Mouse (Mus musculus) layer of hippocampus, adult 18-20 months (tissue): Measurements from ENCODE around the gene Prss56. TPM values are rescaled to one million over a fixed set of nuclear protein-coding genes. Genes with fewer than 3 reads are reported as not detected.
A peak's percentile ranks its signal among the peaks of the same experiment; 100 is the strongest.

ENCODE experiments used
- DNase-seq, 2 experiments: peaks; one replicate each; pipeline ENCODE4 v3.0.0; 2022; ENCODE audit warnings: low spot score in 2 of 2
- total RNA-seq, 2 experiments: library from RNA; stranded (reverse); gene quantifications; 2 replicates each; pipeline ENCODE4 v1.2.3; 2021

Prss56 gene
- total RNA-seq, 2 experiments from 2014 or later: 0.15 TPM; not detected in 1

DNA sequence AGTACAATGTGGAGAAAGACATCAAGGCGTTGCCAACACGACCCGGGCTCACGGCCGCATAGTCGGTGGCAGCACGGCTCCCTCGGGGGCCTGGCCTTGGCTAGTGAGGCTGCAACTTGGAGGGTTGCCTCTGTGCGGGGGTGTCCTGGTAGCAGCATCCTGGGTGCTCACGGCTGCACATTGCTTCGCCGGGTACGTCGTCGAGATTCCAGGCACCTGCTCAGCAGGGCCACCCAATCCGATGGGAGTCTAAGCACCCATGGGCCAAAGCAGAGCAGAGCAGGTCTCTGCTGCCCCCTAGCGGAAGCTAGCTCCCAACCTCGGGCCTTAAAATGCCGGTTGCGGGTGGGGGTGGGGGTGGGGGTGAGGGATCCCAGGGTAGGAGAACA is 1.6 kb downstream of the Prss56 start:
- DNase-seq: peak; percentile 40 to 77

DNA sequence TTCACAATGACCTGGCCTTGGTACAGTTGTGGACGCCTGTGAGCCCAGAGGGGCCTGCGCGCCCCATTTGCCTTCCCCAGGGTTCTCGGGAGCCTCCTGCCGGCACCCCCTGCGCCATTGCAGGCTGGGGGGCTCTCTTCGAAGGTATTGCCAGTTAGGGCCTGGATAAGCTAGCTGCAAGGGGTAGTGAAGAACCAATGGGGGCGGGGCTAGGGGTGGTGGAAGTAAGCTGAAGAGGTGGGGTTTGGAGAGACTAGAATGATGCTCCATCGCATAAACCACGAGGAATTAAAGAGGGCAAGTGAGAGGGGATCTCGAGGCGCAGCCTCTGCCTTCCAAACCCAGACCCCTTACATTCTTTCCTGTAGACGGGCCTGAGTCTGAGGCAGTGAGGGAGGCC is 2.4 kb downstream of the Prss56 start:
- DNase-seq: no peak

DNA sequence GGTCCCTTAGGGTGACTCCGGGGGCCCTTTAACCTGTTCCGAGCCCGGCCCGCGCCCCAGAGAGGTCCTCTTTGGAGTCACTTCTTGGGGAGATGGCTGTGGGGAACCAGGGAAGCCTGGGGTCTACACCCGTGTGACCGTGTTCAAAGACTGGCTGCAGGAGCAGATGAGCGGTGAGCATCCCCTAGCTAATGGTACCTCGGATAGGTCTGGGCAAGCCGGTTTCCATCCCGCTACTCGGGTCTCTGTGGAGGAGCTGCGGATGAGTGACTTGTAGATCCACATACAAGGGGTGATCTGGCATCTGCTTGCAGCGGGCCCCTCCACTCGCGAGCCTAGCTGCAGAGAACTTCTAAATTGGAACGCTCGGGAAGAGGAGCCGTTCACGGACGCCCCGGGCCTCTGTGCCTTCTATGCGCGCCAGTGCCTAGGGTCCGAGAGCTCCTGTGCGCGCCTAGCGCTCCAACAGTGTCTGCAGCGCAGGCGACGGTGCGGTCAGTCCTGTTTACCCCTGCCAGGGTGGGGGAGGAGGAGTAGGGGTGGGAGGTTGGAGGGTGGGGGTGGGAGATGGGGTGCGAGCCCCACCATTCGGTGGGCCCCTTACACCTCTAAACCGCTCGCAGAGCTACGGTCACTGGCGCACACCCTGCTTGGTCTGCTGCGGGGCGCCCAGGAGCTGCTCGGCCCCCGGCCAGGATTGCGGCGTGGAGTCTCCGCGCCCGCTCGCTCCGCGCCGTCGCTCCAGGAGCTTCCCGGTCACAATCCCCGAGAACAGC is 3.3 kb downstream of the Prss56 start:
- no peak for DNase-seq

DNA sequence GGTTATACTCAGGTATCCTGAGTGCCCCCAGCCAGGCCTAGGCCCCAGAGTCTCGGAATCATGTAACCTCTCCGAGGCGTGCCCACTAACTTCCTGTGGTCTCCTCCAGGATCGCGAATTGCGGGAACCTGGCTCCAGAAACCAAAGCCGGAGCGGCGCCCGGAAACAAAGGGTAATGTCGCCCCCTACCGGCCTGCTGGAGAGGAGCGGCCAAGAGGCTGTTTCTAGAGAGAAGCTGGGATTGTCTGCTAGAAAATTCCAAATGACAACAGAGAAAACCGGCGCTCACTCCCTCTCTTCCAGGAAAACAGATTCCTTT is 3.9 kb downstream of the Prss56 start:
- DNase-seq: peak; percentile 39 to 80

DNA sequence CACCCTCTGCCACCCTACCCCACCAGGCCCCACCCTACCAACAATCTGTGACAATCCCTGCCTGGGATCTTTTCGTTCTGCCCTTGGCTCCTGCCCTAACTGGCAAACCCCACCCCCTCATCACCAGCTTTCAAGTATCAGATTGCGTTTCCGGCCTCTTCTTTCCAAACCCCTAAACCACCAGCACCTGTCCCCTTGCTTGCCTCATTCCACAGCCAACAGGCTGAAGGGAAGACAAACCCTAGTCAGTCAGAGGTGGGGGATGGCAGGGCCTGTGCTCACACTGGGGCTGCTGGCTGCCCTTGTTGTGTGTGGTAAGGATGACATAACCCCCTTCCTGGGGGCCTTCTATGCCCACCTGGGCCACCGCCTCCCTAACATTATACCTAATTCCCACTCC is 7.3 kb downstream of the Prss56 start, which contains the start of gene Chrnd:
Chrnd (plus strand) TSS at position 179 of the 400 bp plus-strand sequence.
- DNase-seq: no peak

DNA sequence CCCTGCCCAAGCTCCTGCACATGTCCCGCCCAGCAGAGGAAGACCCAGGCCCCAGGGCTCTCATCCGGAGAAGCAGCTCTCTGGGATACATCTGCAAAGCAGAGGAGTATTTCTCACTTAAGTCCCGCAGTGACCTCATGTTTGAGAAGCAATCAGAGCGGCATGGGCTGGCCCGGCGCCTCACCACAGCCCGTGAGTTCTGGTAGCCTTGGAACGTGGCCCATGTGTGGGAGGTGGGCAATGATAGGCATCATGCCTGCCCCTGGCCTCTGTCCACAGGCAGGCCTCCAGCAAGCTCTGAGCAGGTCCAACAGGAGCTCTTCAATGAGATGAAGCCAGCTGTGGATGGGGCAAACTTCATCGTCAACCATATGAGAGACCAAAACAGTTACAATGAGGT is 14.2 kb downstream of the Prss56 start:
- DNase-seq: no peak

DNA sequence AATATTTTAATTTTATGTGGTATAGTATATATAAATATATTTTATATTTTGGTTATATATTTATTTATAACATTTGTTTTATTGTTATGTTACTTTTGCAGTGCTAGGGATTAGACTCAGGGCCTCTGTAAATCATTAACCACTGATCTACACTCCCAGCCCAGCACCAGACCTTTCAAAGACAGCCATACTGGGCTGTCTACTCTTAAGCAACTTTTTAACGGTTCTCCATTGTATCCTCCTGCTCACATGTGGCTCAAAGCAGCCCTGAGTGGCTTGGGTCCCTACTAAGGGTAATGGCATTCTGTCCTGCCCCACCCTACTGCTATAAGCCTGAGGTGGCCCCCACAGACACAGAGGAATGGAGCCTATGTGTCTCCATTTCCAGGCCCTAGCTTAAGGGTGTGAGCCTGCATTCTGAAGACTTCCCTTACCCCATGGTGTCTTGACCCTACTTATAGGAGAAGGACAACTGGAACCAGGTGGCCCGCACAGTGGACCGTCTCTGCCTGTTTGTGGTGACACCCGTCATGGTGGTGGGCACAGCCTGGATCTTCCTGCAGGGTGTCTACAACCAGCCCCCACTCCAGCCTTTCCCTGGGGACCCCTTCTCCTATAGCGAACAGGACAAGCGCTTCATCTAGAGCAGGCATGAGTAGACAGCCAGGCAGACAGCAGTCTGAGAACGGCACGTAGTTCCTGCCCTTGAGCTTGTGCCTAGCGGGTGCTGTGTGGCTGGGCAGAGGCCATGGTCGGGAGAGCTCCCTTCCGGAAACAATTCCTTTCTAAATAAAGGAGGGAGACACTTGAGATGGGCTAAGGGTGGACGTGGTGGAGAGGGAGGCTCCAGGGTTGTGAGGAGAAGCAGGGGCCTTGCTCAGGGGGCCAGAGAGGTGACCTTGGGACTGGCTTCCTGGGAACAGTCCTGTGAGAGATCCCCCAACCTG is 15.3 kb downstream of the Prss56 start:
- no peak for DNase-seq

DNA sequence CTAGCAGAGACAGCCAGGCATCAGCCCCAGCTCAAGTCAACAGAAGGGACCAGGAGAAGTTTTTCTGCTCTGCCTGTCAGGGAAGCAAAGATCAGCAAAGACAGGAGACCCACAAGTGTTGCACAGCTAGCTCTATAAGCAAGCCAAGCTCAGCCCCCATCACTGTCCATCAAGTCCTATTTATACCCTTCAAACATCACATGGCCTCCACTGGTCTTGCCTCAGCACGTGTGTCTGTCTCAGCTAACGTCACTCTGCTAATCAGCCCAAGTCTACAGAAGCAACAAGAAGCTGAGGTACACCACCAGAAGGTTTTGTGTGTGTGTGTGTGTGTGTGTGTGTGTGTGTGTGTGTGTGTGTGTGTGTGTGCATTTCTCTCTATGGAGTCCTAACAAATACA is 17.7 kb downstream of the Prss56 start:
- no peak for DNase-seq

DNA sequence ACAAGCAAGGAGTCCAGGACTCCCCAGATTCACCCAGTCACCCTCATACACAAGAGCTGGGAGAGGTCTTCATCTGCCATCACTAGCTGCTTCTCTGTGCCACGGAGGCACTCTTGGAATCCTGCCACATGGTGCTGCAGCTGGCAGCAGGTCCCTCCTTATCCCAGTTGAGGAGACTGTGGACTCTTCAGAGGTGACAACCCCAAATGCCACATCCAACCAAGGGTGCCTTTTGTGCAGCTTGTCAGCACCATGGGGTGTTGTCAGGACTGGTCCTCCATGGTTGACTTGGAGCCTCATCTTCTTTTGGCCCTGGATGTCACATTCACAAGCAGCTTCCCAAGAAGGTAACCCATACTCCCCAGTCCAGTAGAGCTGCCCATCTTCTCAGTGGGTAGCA is 18.7 kb downstream of the Prss56 start:
- no peak for DNase-seq

DNA sequence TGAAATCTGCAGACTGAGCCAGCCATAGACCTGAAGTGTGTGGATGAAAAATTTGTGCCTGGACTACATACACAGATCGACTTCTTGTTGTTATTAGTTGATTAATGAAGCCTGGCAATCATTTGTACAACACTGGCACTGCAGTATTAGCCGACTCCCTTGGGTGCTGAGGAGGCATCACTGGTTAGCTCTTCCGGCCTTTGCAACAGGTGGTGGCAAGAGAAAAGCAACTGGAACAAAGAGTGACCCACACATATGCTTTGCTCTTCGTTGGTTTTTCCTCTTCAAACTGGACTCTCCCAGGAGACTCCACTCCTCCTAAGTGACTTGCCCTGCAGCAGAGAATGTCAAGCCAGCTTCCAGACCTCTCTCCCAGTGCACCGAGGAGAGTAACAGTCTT is 20.7 kb downstream of the Prss56 start:
- no peak for DNase-seq

DNA sequence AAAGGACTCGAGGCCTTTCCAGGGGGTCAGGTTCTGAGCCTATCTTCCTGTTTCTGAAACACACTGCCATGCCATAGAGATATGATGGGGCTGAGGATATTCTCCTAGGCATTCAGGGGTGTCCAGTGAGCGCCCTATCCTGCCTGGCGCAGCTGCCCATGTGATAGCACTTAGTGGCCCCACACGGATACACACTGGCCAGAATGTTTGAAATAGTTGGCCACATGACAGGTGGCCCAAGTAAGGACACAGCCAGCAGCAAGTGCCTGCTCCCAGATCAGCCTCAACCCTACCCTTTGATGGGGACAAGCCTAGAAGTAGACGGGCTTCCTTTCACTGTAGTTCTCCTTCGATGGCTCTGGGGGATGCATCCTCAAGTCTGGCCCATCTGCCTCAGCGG is 21.4 kb downstream of the Prss56 start, which contains the start of gene Chrng:
Chrng (plus strand) TSS at position 193 of the 400 bp plus-strand sequence.
- no peak for DNase-seq

DNA sequence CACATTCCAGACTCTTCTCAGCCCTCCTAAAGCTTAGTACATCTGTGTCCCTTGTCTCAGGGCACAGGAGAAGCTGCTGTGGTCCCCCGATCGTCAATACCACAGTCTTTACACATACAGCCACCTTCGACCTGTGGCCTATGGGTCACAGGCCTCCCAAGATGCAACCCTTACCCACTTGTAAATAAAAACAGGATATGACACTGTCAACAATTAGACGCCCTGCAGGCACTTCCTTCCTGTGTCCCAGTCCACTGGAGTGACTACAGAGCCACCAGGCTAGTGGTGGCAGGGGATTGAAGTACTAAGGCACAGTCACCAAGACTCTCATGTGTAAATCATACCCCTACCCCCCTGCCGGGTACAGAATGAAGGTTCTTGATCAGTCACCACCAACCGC is 21.9 kb downstream of the Prss56 start:
- no peak for DNase-seq

DNA sequence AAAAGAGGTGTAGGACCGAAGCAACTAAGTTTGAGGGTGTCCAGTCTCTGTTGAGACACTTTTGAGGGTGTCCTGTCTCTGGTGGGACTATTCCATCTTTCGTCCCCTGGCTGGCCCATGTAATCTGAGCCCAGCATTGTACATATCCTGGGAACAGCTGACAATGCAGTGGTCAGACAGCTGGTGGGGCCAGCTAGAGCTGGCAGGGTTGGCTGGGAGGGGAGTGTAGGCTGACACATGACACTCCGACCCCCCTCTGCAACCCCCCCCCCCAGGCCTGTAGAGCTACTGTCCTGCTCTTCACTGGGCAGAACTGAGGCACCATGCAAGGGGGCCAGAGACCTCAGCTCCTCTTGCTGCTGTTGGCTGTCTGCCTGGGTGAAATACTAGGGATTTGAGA is 22.4 kb downstream of the Prss56 start:
- no peak for DNase-seq

DNA sequence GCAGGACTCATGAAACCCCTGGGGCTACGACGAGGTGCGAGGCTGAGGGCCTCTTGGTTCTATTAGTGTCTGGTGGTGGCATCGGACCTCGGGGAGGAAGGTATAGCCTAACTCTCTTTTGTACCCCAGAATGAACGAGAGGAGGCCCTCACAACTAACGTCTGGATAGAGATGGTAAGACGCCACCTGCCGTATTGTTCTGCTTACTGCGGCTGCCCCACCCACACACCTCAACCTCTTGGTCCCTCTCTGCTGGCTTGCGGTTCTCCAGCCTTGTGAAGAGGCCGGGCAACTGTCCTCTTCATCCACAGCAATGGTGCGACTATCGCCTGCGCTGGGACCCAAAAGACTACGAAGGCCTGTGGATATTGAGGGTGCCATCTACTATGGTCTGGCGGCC is 23.2 kb downstream of the Prss56 start:
- no peak for DNase-seq

DNA sequence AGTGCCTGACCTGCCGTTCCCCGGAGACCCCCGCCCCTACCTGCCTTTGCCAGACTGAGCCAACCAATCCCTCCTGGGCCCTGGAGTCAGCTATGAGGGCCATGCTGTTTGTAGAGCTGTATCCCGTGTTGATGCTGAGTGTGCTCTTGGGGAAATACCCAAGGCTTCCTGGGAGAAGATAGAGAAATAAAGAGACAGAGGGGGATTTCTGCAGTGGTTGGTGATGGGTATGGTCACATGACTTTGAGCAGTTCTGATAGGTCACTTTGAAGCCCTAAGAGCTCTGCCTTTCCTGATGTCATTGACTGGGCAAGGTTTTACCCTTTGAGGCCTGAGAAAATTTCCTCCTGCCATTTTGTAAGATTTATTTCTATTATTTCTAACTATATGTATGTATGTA is 28.3 kb downstream of the Prss56 start:
- no peak for DNase-seq

DNA sequence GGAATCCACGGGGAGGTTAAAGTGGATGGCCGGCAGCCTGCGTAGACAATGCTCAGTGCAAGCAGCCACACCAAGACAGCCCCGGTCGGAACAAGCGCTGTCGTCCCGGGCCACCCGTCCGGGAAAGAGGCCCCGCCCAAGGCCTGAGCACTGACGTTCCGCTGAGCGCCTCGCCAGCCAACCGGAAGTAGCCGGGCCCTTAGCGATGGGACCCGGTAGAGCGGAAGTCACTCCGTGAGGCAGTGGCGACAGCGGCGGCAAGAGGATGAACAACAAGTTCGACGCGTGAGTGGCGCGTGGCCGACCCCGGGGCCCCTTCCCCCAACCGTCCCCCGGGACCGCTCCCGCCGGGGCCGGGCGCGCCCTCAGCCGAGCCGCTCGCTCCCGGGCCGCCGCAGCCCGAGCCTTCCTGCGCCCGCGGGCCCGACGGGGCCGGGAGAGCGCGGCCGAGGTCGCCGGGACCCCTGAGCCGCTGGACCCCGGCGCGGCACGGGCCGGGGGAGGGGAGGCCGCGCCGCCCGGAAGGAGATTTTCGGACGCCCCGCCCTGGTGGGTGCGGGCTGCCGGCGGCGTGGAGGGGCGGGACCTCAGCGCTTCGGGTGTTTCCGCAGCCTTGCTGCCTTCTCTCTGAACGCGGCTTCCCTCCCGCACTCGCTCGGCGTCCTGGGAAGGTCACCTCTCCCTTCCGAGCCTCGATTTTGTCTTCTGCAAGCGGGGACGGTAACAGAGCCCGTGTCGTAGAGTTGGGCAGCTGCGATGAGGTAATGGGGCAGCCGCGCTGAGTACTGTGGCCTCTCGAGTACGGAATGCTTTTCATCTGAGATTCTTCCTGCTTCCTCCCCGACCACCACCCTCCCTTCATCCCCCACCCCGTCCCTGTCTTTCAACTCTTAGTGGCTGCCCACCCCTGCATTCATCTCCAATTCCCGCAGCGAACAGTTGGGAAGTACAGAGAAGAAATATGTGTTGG is 30.9 kb downstream of the Prss56 start, which contains the start of gene Eif4e2:
Eif4e2 (plus strand) TSS at position 180 of the 970 bp plus-strand sequence.
- peak; percentile 90 to 93 for DNase-seq

DNA sequence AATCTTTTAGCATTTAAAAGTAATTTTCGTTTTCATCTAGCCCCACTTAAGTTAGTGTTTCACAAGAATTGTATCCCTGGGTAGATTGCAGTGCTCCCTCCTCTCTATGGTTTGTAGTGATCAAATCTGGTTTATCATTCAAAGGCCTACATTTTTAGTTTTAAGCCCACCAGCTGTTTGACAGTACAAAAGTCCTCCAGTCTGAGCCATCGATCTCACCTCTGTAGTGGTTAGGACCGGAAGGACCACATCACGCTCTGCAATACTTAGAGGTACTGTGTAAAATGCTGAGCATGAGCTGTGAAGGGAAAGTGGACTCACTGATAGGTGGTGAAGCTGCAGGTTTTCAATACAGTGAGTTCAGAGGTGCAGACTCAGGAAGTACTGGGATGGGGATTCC is 31.6 kb downstream of the Prss56 start:
- DNase-seq: no peak

DNA sequence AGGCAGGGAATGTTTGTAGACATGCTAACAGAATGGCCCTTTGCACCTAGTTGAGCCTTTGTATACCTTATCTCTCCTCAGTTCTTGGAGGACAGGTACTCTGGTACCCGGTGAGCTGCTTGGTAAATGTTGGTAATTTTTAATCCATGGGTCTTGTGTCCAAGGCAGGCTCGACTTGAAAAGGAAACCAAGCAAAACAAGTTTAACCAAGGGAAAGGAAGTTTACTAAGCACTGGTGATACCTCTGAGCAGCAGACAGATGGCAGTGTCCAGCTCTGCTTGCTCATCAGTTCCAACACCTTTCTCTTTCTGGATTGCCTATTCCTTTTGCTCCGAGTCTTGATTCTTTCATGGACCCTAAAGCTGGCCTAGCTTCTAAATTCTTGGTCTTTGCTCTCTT is 34.8 kb downstream of the Prss56 start:
- DNase-seq: no peak

DNA sequence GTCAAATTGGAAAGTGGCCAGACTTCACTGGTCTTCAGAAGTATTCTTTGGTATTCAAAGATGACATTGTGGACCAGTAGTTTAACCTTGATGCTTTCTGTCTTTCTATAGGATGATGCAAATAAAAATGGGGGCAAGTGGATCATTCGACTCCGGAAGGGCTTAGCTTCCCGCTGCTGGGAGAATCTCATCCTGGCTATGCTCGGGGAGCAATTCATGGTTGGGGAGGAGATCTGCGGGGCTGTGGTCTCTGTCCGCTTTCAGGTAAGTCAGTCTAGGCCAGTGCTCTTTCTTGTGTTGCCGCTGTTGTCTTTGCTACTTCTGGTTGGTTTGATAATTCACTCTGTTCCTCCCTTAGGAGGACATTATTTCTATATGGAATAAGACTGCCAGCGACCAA is 42.6 kb downstream of the Prss56 start:
- DNase-seq: no peak

DNA sequence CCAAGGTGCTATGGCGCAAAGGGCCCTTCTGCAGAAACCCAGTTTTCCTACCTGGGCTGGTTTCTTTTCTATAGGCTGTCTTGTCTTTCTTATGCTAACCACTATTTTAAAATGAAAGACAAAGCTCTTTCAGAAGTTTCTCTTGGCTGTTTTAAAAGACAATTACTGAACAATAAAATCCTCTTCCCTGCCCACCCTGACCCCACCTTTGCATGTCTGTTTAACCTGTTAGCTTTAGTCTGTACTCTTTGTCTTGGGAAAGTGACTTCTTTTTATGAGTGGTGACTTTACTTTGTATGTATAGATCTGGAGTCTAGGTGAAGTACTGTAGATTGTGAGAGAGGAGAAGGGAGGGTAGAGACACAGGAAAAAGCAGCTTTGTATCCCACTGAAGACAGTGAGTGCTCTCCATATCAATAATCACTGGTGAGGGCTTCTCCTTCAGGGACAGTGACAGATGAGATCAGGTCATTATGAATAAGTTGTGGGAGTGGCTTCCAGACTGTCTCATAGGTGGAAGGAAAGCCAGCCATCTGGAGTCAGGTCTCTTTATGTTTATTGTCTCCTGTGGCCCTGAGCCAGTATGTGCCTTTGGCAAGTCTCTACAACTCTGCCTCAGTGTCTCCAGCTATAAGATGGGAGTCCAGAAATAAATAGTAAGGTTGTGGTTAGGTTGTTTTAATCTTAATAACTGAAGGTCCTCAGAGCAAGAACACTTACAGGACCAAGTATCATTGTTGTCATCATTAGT is 43.5 kb downstream of the Prss56 start:
- DNase-seq: no peak
